Mouse (Mus musculus): Measurements from ENCODE around the gene Atl2. TPM values are rescaled to one million over a fixed set of nuclear protein-coding genes. Genes with fewer than 3 reads are reported as not detected.
A peak's percentile ranks its signal among the peaks of the same experiment; 100 is the strongest.

Gene Atl2
- polyA plus RNA-seq, 1 experiment from 2014 or later, result 42.3 TPM

DNA sequence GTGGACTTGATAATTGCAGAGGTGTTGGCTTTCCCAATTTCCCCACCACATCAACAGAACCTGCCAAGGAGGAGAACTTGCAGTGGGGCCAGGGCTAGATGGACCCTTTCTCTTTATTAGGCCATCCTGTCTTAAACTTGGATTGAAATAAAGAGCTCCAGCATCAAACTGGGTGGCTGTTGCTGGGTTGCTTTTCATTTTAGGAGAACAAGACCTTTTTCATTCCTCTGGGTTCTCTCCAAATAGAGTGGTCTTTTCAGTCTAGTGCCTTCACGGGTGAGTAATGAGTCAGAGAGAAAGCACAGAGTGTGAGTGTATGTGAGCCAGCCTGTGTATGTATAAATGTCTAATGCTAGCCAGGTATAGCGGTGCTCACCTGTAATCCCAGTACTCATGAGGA is 24.4 kb upstream of the Atl2 start:
- no peak overlapping the region for H3K9ac ChIP-seq (replicated peaks; ENCODE audit: low read length)
- H3K36me3 ChIP-seq (ENCODE audit: insufficient read depth, low read length), result no peaks in the 10 kb centered on the region
- peaks cover 8% of the 10 kb centered on the region; the same call in 1 of the 2 replicates for H3K4me1 ChIP-seq (ENCODE audit: insufficient read depth, low read length)
- no peaks in the 10 kb centered on the region for H3K27me3 ChIP-seq (ENCODE audit: insufficient read depth, low read length)
- H3K9me3 ChIP-seq (ENCODE audit: low read length), result no peaks in the 10 kb centered on the region; the same call in 1 of the 2 replicates
- no peak for ATAC-seq (ENCODE audit: low FRiP score, low TSS enrichment)
- 80% methylated on average over 2 of the region's 2 CpGs for WGBS
- H3K27ac ChIP-seq (ENCODE audit: low read length), result no peak overlapping the region
- no peak overlapping the region for H3K4me3 ChIP-seq (ENCODE audit: low read length)
- H3K4me2 ChIP-seq (replicated peaks; ENCODE audit: low read depth, low read length), result no peak overlapping the region

GRCm38 (mm10) chr17:79919566-79920350 is 23.8 kb upstream of the Atl2 start:
- peak; percentile 77; the same call in 1 of the 2 replicates for ATAC-seq (ENCODE audit: low FRiP score, low TSS enrichment)
- no peaks in the 10 kb centered on the region; the same call in 1 of the 2 replicates for H3K9me3 ChIP-seq (ENCODE audit: low read length)
- H3K36me3 ChIP-seq (ENCODE audit: insufficient read depth, low read length), result no peaks in the 10 kb centered on the region
- no peak overlapping the region for H3K27ac ChIP-seq (ENCODE audit: low read length)
- no peaks in the 10 kb centered on the region for H3K27me3 ChIP-seq (ENCODE audit: insufficient read depth, low read length)
- H3K9ac ChIP-seq (replicated peaks; ENCODE audit: low read length), result no peak overlapping the region
- H3K4me3 ChIP-seq (ENCODE audit: low read length), result no peak overlapping the region
- peaks cover 8% of the 10 kb centered on the region; the same call in 1 of the 2 replicates for H3K4me1 ChIP-seq (ENCODE audit: insufficient read depth, low read length)
- no peak overlapping the region for H3K4me2 ChIP-seq (replicated peaks; ENCODE audit: low read depth, low read length)
- WGBS, result 45% methylated on average over 15 of the region's 15 CpGs

DNA sequence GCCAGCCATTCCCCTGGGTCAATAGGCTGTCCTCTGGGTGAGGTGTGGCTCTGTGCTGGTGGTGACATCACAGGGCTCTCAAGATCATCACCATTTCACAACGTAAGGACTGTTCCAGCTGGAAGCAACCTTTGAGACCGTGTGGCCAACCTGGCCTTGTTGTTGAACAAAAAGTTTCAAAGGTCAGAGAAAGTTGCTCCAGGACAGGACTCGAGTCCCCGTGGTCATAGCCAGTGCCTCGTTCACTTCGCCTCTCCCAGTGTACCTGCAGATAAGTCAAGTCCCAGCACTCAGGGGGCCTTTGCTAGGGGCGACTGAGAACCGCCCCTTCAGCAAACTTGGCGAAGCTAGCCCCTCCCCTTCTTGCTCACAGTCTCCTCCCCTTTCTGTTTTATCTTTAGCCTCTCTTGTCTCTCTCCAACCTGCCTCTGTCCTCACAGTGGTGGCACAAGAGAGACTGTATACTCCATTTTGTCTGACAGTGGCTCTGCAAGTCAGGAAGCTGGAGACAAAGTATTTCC is 22.6 kb upstream of the Atl2 start:
- Histone ChIP-seq H3K9ac (replicated peaks; ENCODE audit: low read length) (no peak overlapping the region), H3K36me3 (ENCODE audit: insufficient read depth, low read length) (no peaks in the 10 kb centered on the region), H3K4me2 (replicated peaks; ENCODE audit: low read depth, low read length) (no peak overlapping the region), H3K27me3 (ENCODE audit: insufficient read depth, low read length) (no peaks in the 10 kb centered on the region), H3K9me3 (ENCODE audit: low read length) (no peaks in the 10 kb centered on the region; the same call in 1 of the 2 replicates), H3K4me3 (ENCODE audit: low read length) (no peak overlapping the region), H3K4me1 (ENCODE audit: insufficient read depth, low read length) (peaks cover 8% of the 10 kb centered on the region; the same call in 1 of the 2 replicates), H3K27ac (ENCODE audit: low read length) (no peak overlapping the region)
- 31% methylated on average over 9 of the region's 9 CpGs for WGBS
- 0 out of 2 replicates have a peak, but pooled peaks have one; percentile 35 for ATAC-seq (ENCODE audit: low FRiP score, low TSS enrichment)

DNA sequence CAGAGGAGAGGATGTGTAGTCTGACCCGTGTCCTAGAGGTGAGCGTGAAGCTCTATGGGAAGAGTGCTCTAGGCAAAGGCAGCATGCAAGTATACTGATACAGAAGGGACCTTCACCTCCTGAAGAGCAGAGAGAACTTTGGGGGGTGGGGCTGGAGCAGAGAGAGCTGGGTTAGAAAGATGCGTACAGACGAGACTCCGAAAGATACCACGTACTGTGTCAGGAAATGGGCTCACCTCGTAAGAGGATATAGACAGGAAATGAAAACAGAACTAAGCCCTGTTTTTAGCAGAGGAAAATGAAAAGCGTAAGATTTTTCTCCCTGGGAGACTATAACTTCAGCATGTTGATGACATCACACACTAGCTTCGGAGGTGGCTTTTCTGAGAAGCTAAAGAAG is 21.1 kb upstream of the Atl2 start:
- no peak for ATAC-seq (ENCODE audit: low FRiP score, low TSS enrichment)
- Histone ChIP-seq H3K9me3 (ENCODE audit: low read length) (no peaks in the 10 kb centered on the region), H3K9ac (replicated peaks; ENCODE audit: low read length) (no peak overlapping the region), H3K27ac (ENCODE audit: low read length) (no peak overlapping the region), H3K4me1 (ENCODE audit: insufficient read depth, low read length) (peaks cover 8% of the 10 kb centered on the region; the same call in 1 of the 2 replicates), H3K36me3 (ENCODE audit: insufficient read depth, low read length) (no peaks in the 10 kb centered on the region), H3K4me3 (ENCODE audit: low read length) (no peak overlapping the region), H3K27me3 (ENCODE audit: insufficient read depth, low read length) (no peaks in the 10 kb centered on the region), H3K4me2 (replicated peaks; ENCODE audit: low read depth, low read length) (no peak overlapping the region)
- 76% methylated on average over 9 of the region's 9 CpGs for WGBS

DNA sequence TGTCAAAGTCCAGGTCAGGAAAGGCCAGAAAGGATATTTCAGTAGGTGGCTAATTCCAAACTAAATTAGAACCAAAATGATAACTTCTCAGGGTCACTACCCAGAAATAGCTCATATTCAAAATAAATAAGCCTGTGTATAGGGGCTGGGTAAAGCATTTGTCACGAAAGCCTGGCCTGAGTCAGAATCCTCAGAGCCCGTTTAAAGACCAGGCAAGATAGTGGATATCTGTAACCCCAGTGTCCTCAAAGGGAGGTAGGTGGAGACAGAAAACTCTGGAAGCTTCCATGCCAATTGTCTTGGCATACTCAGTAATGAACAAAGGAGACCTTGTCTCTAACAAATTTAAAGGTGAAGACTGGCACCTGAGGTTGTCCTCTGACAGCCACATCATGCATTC is 16.3 kb upstream of the Atl2 start:
- ATAC-seq (ENCODE audit: low FRiP score, low TSS enrichment), result no peak
- 72% methylated on average over 2 of the region's 2 CpGs for WGBS
- no peak overlapping the region for H3K4me3 ChIP-seq (ENCODE audit: low read length)

DNA sequence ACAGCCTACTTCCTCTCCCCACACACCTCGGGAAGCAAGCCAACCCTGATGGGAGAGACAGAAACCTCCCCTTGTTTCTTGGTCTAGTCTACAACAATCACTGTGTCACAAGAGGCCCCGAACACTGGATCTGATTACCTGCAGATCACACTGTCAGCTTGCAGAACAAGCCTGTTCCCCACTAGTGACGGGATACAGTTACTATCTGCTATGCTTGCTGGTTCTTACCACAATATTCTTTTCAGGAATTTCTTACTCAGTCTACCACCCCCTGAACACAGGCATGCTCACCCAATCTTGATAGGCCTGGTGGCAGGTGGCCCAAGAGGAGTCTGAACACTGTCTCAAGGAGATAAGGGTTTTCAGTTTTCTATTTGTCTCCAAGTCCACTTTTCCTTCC is 15.8 kb upstream of the Atl2 start:
- Histone ChIP-seq H3K27ac (ENCODE audit: low read length) (no peak overlapping the region), H3K4me1 (ENCODE audit: insufficient read depth, low read length) (no peaks in the 10 kb centered on the region), H3K4me3 (ENCODE audit: low read length) (no peak overlapping the region), H3K27me3 (ENCODE audit: insufficient read depth, low read length) (no peaks in the 10 kb centered on the region), H3K4me2 (replicated peaks; ENCODE audit: low read depth, low read length) (no peak overlapping the region), H3K9me3 (ENCODE audit: low read length) (no peaks in the 10 kb centered on the region), H3K36me3 (ENCODE audit: insufficient read depth, low read length) (no peaks in the 10 kb centered on the region), H3K9ac (replicated peaks; ENCODE audit: low read length) (no peak overlapping the region)
- ATAC-seq (ENCODE audit: low FRiP score, low TSS enrichment), result no peak
- WGBS, result 39% methylated on average over 3 of the region's 3 CpGs

More for the DNA sequence above, 16.3 kb upstream of the Atl2 start:
- no peaks in the 10 kb centered on the region for H3K9me3 ChIP-seq (ENCODE audit: low read length)
- no peaks in the 10 kb centered on the region for H3K27me3 ChIP-seq (ENCODE audit: insufficient read depth, low read length)
- H3K36me3 ChIP-seq (ENCODE audit: insufficient read depth, low read length), result no peaks in the 10 kb centered on the region
- H3K9ac ChIP-seq (replicated peaks; ENCODE audit: low read length), result no peak overlapping the region
- H3K27ac ChIP-seq (ENCODE audit: low read length), result no peak overlapping the region
- H3K4me1 ChIP-seq (ENCODE audit: insufficient read depth, low read length), result no peaks in the 10 kb centered on the region
- no peak overlapping the region for H3K4me2 ChIP-seq (replicated peaks; ENCODE audit: low read depth, low read length)

- Histone ChIP-seq H3K9me3 (ENCODE audit: low read length) (no peaks in the 10 kb centered on the region), H3K27ac (ENCODE audit: low read length) (no peak overlapping the region), H3K4me2 (replicated peaks; ENCODE audit: low read depth, low read length) (no peak overlapping the region), H3K27me3 (ENCODE audit: insufficient read depth, low read length) (no peaks in the 10 kb centered on the region), H3K36me3 (ENCODE audit: insufficient read depth, low read length) (no peaks in the 10 kb centered on the region), H3K9ac (replicated peaks; ENCODE audit: low read length) (no peak overlapping the region), H3K4me1 (ENCODE audit: insufficient read depth, low read length) (no peaks in the 10 kb centered on the region), H3K4me3 (ENCODE audit: low read length) (no peak overlapping the region)
- WGBS, result 59% methylated on average over 12 of the region's 12 CpGs
- ATAC-seq (ENCODE audit: low FRiP score, low TSS enrichment), result no peak
Measured at GRCm38 (mm10) chr17:79909571-79909970, 13.6 kb upstream of the Atl2 start.

DNA sequence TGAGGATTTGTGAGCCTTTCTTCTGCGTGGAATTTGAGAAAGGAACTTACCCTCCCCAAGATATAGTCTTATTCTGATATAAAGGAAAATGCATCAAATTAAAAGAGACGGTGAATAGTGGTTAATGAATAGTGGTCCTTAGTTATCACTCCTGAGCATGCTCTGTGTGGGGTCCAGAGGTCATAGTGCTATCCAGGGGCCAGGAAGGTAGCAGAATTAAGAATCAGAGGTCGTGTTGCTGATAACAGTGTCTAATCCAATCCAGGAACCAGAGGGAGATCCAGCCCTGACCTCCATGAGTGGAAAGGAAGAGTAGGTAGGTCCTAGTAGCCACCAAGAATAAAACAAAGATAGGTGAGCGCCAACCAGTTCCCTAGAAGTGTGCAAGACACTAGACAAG is 11.8 kb upstream of the Atl2 start:
- H3K36me3 ChIP-seq (ENCODE audit: insufficient read depth, low read length), result no peaks in the 10 kb centered on the region
- H3K27me3 ChIP-seq (ENCODE audit: insufficient read depth, low read length), result no peaks in the 10 kb centered on the region
- no peaks in the 10 kb centered on the region for H3K9me3 ChIP-seq (ENCODE audit: low read length)
- no peak overlapping the region for H3K27ac ChIP-seq (ENCODE audit: low read length)
- H3K4me2 ChIP-seq (replicated peaks; ENCODE audit: low read depth, low read length), result no peak overlapping the region
- ATAC-seq (ENCODE audit: low FRiP score, low TSS enrichment), result no peak
- 80% methylated on average over 4 of the region's 4 CpGs for WGBS
- no peak overlapping the region for H3K9ac ChIP-seq (replicated peaks; ENCODE audit: low read length)
- no peak overlapping the region for H3K4me3 ChIP-seq (ENCODE audit: low read length)
- no peaks in the 10 kb centered on the region for H3K4me1 ChIP-seq (ENCODE audit: insufficient read depth, low read length)

DNA sequence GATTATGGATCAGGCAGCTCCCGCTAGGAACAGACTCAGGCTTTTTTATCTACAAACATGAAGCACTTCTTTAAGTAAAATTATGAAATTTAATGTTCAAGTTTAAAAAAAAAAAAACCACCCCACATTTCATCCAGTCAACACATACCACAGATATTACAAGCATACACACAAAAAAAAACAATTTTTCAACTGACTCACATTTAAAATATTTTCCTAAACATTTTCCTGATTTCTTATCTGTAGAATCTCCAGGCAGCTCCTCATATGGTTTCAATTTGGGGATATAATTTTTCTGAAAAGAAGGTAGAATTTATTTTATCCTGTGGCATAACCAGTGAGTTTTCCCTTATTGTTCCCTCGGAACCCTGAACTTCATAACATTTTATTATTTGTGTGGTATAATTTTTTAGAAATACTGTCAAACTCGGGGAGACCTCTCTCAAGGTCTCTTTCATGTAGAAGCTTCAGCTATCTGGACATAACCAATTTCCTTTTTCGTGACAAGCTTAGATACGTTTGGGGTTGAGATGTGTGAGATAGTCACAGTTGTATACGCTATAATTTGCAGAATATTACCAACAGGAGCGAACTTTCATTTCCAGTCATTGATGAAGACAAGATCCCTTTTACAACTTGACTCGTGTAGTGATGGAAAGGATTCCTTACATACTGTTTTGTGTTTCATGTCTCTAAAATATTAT is 11.0 kb upstream of the Atl2 start:
- Histone ChIP-seq H3K27me3 (ENCODE audit: insufficient read depth, low read length) (no peaks in the 10 kb centered on the region), H3K9ac (replicated peaks; ENCODE audit: low read length) (no peak overlapping the region), H3K36me3 (ENCODE audit: insufficient read depth, low read length) (no peaks in the 10 kb centered on the region), H3K4me3 (ENCODE audit: low read length) (no peak overlapping the region), H3K9me3 (ENCODE audit: low read length) (no peaks in the 10 kb centered on the region), H3K27ac (ENCODE audit: low read length) (no peak overlapping the region), H3K4me2 (replicated peaks; ENCODE audit: low read depth, low read length) (no peak overlapping the region), H3K4me1 (ENCODE audit: insufficient read depth, low read length) (no peaks in the 10 kb centered on the region)
- no peak for ATAC-seq (ENCODE audit: low FRiP score, low TSS enrichment)
- WGBS, result 86% methylated on average over 8 of the region's 8 CpGs

GRCm38 (mm10) chr17:79904593-79904992 is 8.7 kb upstream of the Atl2 start:
- H3K36me3 ChIP-seq (ENCODE audit: insufficient read depth, low read length), result no peaks in the 10 kb centered on the region
- peaks cover 7% of the 10 kb centered on the region; the same call in 1 of the 2 replicates for H3K4me1 ChIP-seq (ENCODE audit: insufficient read depth, low read length)
- H3K9ac ChIP-seq (replicated peaks; ENCODE audit: low read length), result no peak overlapping the region
- no peak overlapping the region for H3K4me2 ChIP-seq (replicated peaks; ENCODE audit: low read depth, low read length)
- ATAC-seq (ENCODE audit: low FRiP score, low TSS enrichment), result no peak
- H3K27ac ChIP-seq (ENCODE audit: low read length), result no peak overlapping the region
- WGBS, result 89% methylated on average over 4 of the region's 4 CpGs
- H3K27me3 ChIP-seq (ENCODE audit: insufficient read depth, low read length), result no peaks in the 10 kb centered on the region
- H3K4me3 ChIP-seq (ENCODE audit: low read length), result no peak overlapping the region
- H3K9me3 ChIP-seq (ENCODE audit: low read length), result no peaks in the 10 kb centered on the region
